Mouse (Mus musculus): ENCODE measurements at regions not wholly inside any gene's neighbourhood (a gene's known extent, or its start where the extent isn't known, plus 50 kb on each side); places are given as distances from the start of the nearest gene placed in this dataset.

GRCm38 (mm10) chr2:128457591-128458209, 133.3 kb upstream of the Spdye4c start:
- Histone ChIP-seq H3K4me3 (no peak overlapping the region), H3K27ac (peak overlapping the region; percentile 54)
- intact Hi-C loops (cut with DNase I) = no loop called here

GRCm38 (mm10) chr2:128465214-128465984, 125.6 kb upstream of the Spdye4c start:
- no peak for TF ChIP-seq CTCF (IDR thresholded peaks at IDR 0.05)
- Histone ChIP-seq H3K4me3 (no peak overlapping the region), H3K27ac (no peak overlapping the region)
- intact Hi-C loops (cut with DNase I) = no loop called here
- no peak for DNase-seq

More at GRCm38 (mm10) chr2:128457591-128458209, 133.3 kb upstream of the Spdye4c start:
- no peak for DNase-seq
- TF ChIP-seq CTCF (IDR thresholded peaks at IDR 0.05) = no peak

GRCm38 (mm10) chr2:128467490-128468245, 123.3 kb upstream of the Spdye4c start:
- no peak overlapping the region for H3K4me3 ChIP-seq
- no peak for DNase-seq
- no peak for TF ChIP-seq CTCF (IDR thresholded peaks at IDR 0.05)
- intact Hi-C loops (cut with DNase I) = no loop called here
- peak overlapping the region; percentile 68 for H3K27ac ChIP-seq

- no peak overlapping the region for H3K4me3 ChIP-seq
- intact Hi-C loops (cut with DNase I) = no loop called here
- H3K27ac ChIP-seq = peak overlapping the region; percentile 68; the same call in 1 of the 2 replicates
- no peak for DNase-seq
- no peak for TF ChIP-seq CTCF (IDR thresholded peaks at IDR 0.05)
Measured at GRCm38 (mm10) chr2:128468323-128468722, 122.7 kb upstream of the Spdye4c start.

GRCm38 (mm10) chr2:128470351-128470750, 120.7 kb upstream of the Spdye4c start:
- DNase-seq = peak; percentile 61
- intact Hi-C loops (cut with DNase I) = loop anchor here (5.0 kb wide), 1 partner anchor 43 kb away; no protein-coding TSS in a partner anchor
- Histone ChIP-seq H3K4me3 (no peak overlapping the region), H3K27ac (peak overlapping the region; percentile 72)
- no peak for TF ChIP-seq CTCF (IDR thresholded peaks at IDR 0.05)

- no peak for DNase-seq
- Histone ChIP-seq H3K27ac (no peak overlapping the region), H3K4me3 (no peak overlapping the region)
- no peak for TF ChIP-seq CTCF (IDR thresholded peaks at IDR 0.05)
- intact Hi-C loops (cut with DNase I) = loop anchor here (5.0 kb wide), 1 partner anchor 46 kb away; no protein-coding TSS in a partner anchor
Measured at GRCm38 (mm10) chr2:128473241-128473954, 117.6 kb upstream of the Spdye4c start.

- H3K27ac ChIP-seq = no peak overlapping the region
- TF ChIP-seq CTCF (IDR thresholded peaks at IDR 0.05) = no peak
- intact Hi-C loops (cut with DNase I) = loop anchor here (5.0 kb wide), 1 partner anchor 47 kb away; no protein-coding TSS in a partner anchor
- H3K4me3 ChIP-seq = no peak overlapping the region
- no peak for DNase-seq
Measured at GRCm38 (mm10) chr2:128473997-128474396, 117.0 kb upstream of the Spdye4c start.

- Histone ChIP-seq H3K27ac (no peak overlapping the region), H3K4me3 (no peak overlapping the region)
- DNase-seq = no peak
- no peak for TF ChIP-seq CTCF (IDR thresholded peaks at IDR 0.05)
- intact Hi-C loops (cut with DNase I) = no loop called here
Measured at GRCm38 (mm10) chr2:128477242-128477641, 113.8 kb upstream of the Spdye4c start.

GRCm38 (mm10) chr2:128491217-128491877, 99.7 kb upstream of the Spdye4c start:
- TF ChIP-seq CTCF (IDR thresholded peaks at IDR 0.05) = no peak
- no peak overlapping the region for H3K27ac ChIP-seq
- intact Hi-C loops (cut with DNase I) = no loop called here
- no peak overlapping the region for H3K4me3 ChIP-seq
- DNase-seq = no peak

GRCm38 (mm10) chr2:128493871-128494270, 97.1 kb upstream of the Spdye4c start:
- DNase-seq = no peak
- intact Hi-C loops (cut with DNase I) = no loop called here
- TF ChIP-seq CTCF (IDR thresholded peaks at IDR 0.05) = no peak
- no peak overlapping the region for H3K4me3 ChIP-seq
- no peak overlapping the region for H3K27ac ChIP-seq

GRCm38 (mm10) chr2:128497891-128498290, 93.1 kb upstream of the Spdye4c start:
- intact Hi-C loops (cut with DNase I) = no loop called here
- no peak for TF ChIP-seq CTCF (IDR thresholded peaks at IDR 0.05)
- Histone ChIP-seq H3K27ac (no peak overlapping the region), H3K4me3 (no peak overlapping the region)
- DNase-seq = no peak

GRCm38 (mm10) chr2:128498611-128499010, 92.4 kb upstream of the Spdye4c start:
- Histone ChIP-seq H3K27ac (no peak overlapping the region), H3K4me3 (no peak overlapping the region)
- no peak for DNase-seq
- intact Hi-C loops (cut with DNase I) = no loop called here
- TF ChIP-seq CTCF (IDR thresholded peaks at IDR 0.05) = no peak

All from gastrocnemius, adult 2 months (tissue).